Mouse (Mus musculus): ENCODE measurements around the gene Wdr53. TPM values are rescaled to one million over a fixed set of nuclear protein-coding genes. Genes with fewer than 3 reads are reported as not detected.

The Wdr53 gene
- polyA plus RNA-seq, 1 experiment from 2014 or later, result 19.7 TPM

DNA sequence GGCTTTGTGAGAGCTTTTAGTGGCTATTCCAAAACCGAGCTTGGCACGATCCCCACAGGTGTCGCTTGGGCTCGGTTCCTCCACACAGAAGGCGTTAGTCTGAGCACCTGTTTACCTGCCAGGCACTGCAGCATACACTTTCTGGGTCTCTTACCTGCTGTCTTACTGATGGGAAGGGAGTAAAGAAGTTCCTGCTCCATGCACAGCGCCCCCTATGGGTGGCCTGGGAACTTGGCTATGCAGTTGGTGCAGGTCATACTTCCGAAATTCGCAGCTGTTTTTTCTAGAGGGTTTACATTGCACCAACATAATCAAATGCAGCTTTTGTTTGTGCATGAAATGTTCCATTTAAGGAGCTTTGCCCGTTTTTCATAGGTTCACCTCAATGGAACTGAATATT lies 26.3 kb downstream of the Wdr53 start:
- H3K27ac ChIP-seq (ENCODE audit: low read length), result no peak overlapping the region
- no peak for ATAC-seq (ENCODE audit: insufficient number of reproducible peaks, insufficient read depth, low FRiP score, low read depth)
- H3K9ac ChIP-seq (replicated peaks; ENCODE audit: low read depth, low read length), result no peak overlapping the region
- H3K9me3 ChIP-seq (ENCODE audit: control insufficient read depth, low read depth, low read length), result no peaks in the 10 kb centered on the region
- H3K27me3 ChIP-seq (ENCODE audit: control insufficient read depth, insufficient read depth, low read length), result no peaks in the 10 kb centered on the region
- H3K4me3 ChIP-seq (ENCODE audit: low read depth, low read length), result no peak overlapping the region
- H3K4me1 ChIP-seq (ENCODE audit: control insufficient read depth, insufficient read depth, low read length), result no peaks in the 10 kb centered on the region
- 53% methylated on average over 9 of the region's 9 CpGs for WGBS
- H3K36me3 ChIP-seq (ENCODE audit: control insufficient read depth, insufficient read depth, low read length), result no peaks in the 10 kb centered on the region
- H3K4me2 ChIP-seq (replicated peaks; ENCODE audit: low read depth, low read length), result no peak overlapping the region

- 87% methylated on average over 6 of the region's 6 CpGs for WGBS
- Histone ChIP-seq H3K27ac (ENCODE audit: low read length) (no peak overlapping the region), H3K4me3 (ENCODE audit: low read depth, low read length) (no peak overlapping the region), H3K4me2 (replicated peaks; ENCODE audit: low read depth, low read length) (no peak overlapping the region), H3K27me3 (ENCODE audit: control insufficient read depth, insufficient read depth, low read length) (no peaks in the 10 kb centered on the region), H3K9ac (replicated peaks; ENCODE audit: low read depth, low read length) (no peak overlapping the region), H3K36me3 (ENCODE audit: control insufficient read depth, insufficient read depth, low read length) (peaks cover 4% of the 10 kb centered on the region; the same call in 1 of the 2 replicates), H3K4me1 (ENCODE audit: control insufficient read depth, insufficient read depth, low read length) (no peaks in the 10 kb centered on the region), H3K9me3 (ENCODE audit: control insufficient read depth, low read depth, low read length) (peaks cover 5% of the 10 kb centered on the region; the same call in 1 of the 2 replicates)
- no peak for ATAC-seq (ENCODE audit: insufficient number of reproducible peaks, insufficient read depth, low FRiP score, low read depth)
Measured at GRCm38 (mm10) chr16:32275041-32275440, 28.0 kb downstream of the Wdr53 start.

DNA sequence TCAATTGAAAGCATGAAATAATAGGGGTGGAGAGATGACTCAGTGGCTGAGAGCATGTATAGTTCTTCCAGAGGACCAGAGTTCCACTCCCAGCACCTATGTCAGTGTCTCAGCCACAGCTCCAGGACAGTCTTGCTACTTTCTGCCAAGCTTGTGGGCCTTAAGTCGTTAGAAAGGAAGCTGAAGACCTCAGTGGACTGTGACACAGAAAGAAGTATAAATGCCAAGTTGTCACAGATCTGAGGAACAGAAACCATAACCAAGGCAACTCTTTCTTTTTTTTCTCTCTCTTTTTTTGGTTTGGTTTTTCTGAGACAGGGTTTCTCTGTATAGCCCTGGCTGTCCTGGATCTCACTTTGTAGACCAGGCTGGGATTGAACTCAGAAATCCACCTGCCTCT lies 28.8 kb downstream of the Wdr53 start:
- H3K27ac ChIP-seq (ENCODE audit: low read length), result no peak overlapping the region
- H3K9ac ChIP-seq (replicated peaks; ENCODE audit: low read depth, low read length), result no peak overlapping the region
- 63% methylated on average over 1 of the region's 1 CpGs for WGBS
- H3K4me2 ChIP-seq (replicated peaks; ENCODE audit: low read depth, low read length), result no peak overlapping the region
- peaks cover 6% of the 10 kb centered on the region; the same call in 1 of the 2 replicates for H3K36me3 ChIP-seq (ENCODE audit: control insufficient read depth, insufficient read depth, low read length)
- no peak for ATAC-seq (ENCODE audit: insufficient number of reproducible peaks, insufficient read depth, low FRiP score, low read depth)
- H3K27me3 ChIP-seq (ENCODE audit: control insufficient read depth, insufficient read depth, low read length), result no peaks in the 10 kb centered on the region
- H3K4me1 ChIP-seq (ENCODE audit: control insufficient read depth, insufficient read depth, low read length), result no peaks in the 10 kb centered on the region
- H3K4me3 ChIP-seq (ENCODE audit: low read depth, low read length), result no peak overlapping the region
- H3K9me3 ChIP-seq (ENCODE audit: control insufficient read depth, low read depth, low read length), result peaks cover 8% of the 10 kb centered on the region; the same call in 1 of the 2 replicates

GRCm38 (mm10) chr16:32277308-32278256 lies 30.6 kb downstream of the Wdr53 start, which contains the start of gene Rnf168:
TSS of gene Rnf168 (plus strand) at chr16:32277459.
- peak; percentile 92 for ATAC-seq (ENCODE audit: insufficient number of reproducible peaks, insufficient read depth, low FRiP score, low read depth)
- H3K4me3 ChIP-seq (ENCODE audit: low read depth, low read length), result peak within 1 kb of the TSS; percentile 86
- H3K27ac ChIP-seq (ENCODE audit: low read length), result peak within 1 kb of the TSS; percentile 98
- H3K4me1 ChIP-seq (ENCODE audit: control insufficient read depth, insufficient read depth, low read length), result no peaks in the 10 kb centered on the region
- peaks cover 8% of the 10 kb centered on the region for H3K36me3 ChIP-seq (ENCODE audit: control insufficient read depth, insufficient read depth, low read length)
- H3K9me3 ChIP-seq (ENCODE audit: control insufficient read depth, low read depth, low read length), result peaks cover 8% of the 10 kb centered on the region; the same call in 1 of the 2 replicates
- peak within 1 kb of the TSS; percentile 92 for H3K9ac ChIP-seq (replicated peaks; ENCODE audit: low read depth, low read length)
- under 1% methylated on average over 75 of the region's 75 CpGs for WGBS
- H3K4me2 ChIP-seq (replicated peaks; ENCODE audit: low read depth, low read length), result peak within 1 kb of the TSS; percentile 58
- no peaks in the 10 kb centered on the region for H3K27me3 ChIP-seq (ENCODE audit: control insufficient read depth, insufficient read depth, low read length)

DNA sequence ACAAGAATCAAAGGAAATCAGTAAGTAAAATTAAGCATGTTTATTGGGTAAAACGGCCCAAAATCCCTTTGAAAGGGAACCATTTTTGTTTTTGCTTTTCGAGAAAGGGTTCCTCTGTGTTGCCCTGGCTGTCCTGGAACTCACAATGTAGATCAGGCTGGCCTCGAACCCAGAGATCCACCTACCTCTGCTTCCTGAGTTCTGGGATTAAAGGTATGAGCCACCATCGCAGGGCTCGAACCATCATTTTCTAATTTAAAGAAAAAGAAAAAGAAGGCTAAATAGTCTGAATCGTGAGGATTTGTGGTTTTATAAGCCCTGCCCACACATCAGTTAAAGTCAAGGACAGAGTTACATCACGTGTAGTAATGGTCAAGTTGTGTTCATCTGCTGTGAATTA lies 31.4 kb downstream of the Wdr53 start:
- ATAC-seq (ENCODE audit: insufficient number of reproducible peaks, insufficient read depth, low FRiP score, low read depth), result no peak
- Histone ChIP-seq H3K27ac (ENCODE audit: low read length) (peak overlapping the region; percentile 98; the same call in 1 of the 2 replicates), H3K9me3 (ENCODE audit: control insufficient read depth, low read depth, low read length) (peaks cover 8% of the 10 kb centered on the region; the same call in 1 of the 2 replicates), H3K36me3 (ENCODE audit: control insufficient read depth, insufficient read depth, low read length) (peaks cover 16% of the 10 kb centered on the region), H3K4me2 (replicated peaks; ENCODE audit: low read depth, low read length) (peak overlapping the region; percentile 58), H3K4me3 (ENCODE audit: low read depth, low read length) (peak overlapping the region; percentile 86), H3K4me1 (ENCODE audit: control insufficient read depth, insufficient read depth, low read length) (no peaks in the 10 kb centered on the region), H3K9ac (replicated peaks; ENCODE audit: low read depth, low read length) (peak overlapping the region; percentile 92), H3K27me3 (ENCODE audit: control insufficient read depth, insufficient read depth, low read length) (no peaks in the 10 kb centered on the region)
- 47% methylated on average over 7 of the region's 7 CpGs for WGBS

DNA sequence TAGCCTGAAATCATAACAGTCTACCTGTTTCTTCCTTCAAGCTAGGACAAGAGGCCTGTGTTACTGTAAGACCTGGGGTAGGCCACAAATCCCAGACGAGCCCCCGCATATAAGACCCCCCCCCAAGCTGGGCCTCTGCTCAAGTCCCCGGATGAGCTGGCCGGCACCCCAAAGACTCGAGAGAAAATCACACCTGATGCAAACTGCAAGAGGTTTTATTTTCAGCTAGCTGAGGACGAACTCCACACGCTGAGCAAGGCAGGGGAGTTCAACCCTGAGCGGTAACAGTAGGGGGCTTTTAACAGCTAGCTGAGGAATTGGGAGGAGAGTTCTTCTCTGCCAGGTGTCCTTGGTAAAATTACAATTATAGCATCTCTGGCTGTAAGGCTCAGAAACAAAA lies 33.2 kb downstream of the Wdr53 start:
- peak overlapping the region; percentile 18; the same call in 1 of the 2 replicates for H3K4me2 ChIP-seq (replicated peaks; ENCODE audit: low read depth, low read length)

DNA sequence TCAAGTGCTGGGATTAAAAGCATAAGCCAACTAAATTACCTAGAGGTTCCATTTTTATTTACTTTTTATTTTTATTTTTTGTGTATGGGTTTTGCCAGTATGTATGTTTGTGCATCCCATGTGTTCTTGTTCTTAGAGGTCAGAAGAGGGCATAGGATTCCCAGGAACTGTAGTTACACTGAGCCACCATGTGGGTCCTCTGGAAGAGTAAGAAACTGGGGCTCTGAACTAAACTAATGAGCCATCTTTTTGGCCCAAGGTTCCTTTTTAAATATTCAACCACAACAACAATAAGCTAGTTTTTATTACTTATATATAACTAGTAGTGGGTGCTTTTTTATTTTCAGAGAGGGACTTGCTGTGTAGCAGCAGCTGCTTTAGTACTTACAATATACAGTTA lies 35.6 kb downstream of the Wdr53 start:
- H3K36me3 ChIP-seq (ENCODE audit: control insufficient read depth, insufficient read depth, low read length), result peaks cover 46% of the 10 kb centered on the region

More for the DNA sequence above, 33.2 kb downstream of the Wdr53 start:
- 96% methylated on average over 8 of the region's 8 CpGs for WGBS
- no peak overlapping the region for H3K4me3 ChIP-seq (ENCODE audit: low read depth, low read length)
- H3K9me3 ChIP-seq (ENCODE audit: control insufficient read depth, low read depth, low read length), result peaks cover 8% of the 10 kb centered on the region; the same call in 1 of the 2 replicates
- ATAC-seq (ENCODE audit: insufficient number of reproducible peaks, insufficient read depth, low FRiP score, low read depth), result no peak
- H3K9ac ChIP-seq (replicated peaks; ENCODE audit: low read depth, low read length), result no peak overlapping the region
- H3K4me1 ChIP-seq (ENCODE audit: control insufficient read depth, insufficient read depth, low read length), result no peaks in the 10 kb centered on the region
- no peaks in the 10 kb centered on the region for H3K27me3 ChIP-seq (ENCODE audit: control insufficient read depth, insufficient read depth, low read length)
- no peak overlapping the region for H3K27ac ChIP-seq (ENCODE audit: low read length)
- H3K36me3 ChIP-seq (ENCODE audit: control insufficient read depth, insufficient read depth, low read length), result peaks cover 32% of the 10 kb centered on the region

DNA sequence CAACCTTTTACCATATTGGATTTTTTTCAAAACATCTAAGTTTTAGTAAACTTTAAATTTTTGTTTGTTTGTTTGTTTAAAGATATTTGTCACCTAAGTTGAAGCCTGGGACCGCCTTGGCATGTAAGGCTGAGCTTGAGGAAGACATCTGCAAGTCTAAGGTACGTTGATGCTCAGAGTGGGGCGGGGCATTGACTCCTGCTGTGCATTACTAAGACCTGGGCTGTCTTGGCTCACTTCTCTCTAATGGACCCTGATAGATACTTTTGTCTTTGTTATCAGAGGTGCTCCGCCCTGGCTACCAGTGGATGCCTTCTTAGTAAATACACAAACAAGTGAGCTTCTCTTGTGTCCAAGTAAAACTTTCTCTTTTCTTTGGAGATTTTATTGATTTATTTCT lies 44.8 kb downstream of the Wdr53 start:
- no peak overlapping the region for H3K4me3 ChIP-seq (ENCODE audit: low read depth, low read length)
- no peak overlapping the region for H3K4me2 ChIP-seq (replicated peaks; ENCODE audit: low read depth, low read length)
- no peaks in the 10 kb centered on the region for H3K4me1 ChIP-seq (ENCODE audit: control insufficient read depth, insufficient read depth, low read length)
- peaks cover 42% of the 10 kb centered on the region for H3K36me3 ChIP-seq (ENCODE audit: control insufficient read depth, insufficient read depth, low read length)
- no peaks in the 10 kb centered on the region for H3K9me3 ChIP-seq (ENCODE audit: control insufficient read depth, low read depth, low read length)
- H3K27ac ChIP-seq (ENCODE audit: low read length), result no peak overlapping the region
- no peak for ATAC-seq (ENCODE audit: insufficient number of reproducible peaks, insufficient read depth, low FRiP score, low read depth)
- H3K9ac ChIP-seq (replicated peaks; ENCODE audit: low read depth, low read length), result no peak overlapping the region
- WGBS, result 95% methylated on average over 4 of the region's 4 CpGs
- H3K27me3 ChIP-seq (ENCODE audit: control insufficient read depth, insufficient read depth, low read length), result no peaks in the 10 kb centered on the region

More for the DNA sequence above, 35.6 kb downstream of the Wdr53 start:
- H3K9me3 ChIP-seq (ENCODE audit: control insufficient read depth, low read depth, low read length), result peaks cover 8% of the 10 kb centered on the region; the same call in 1 of the 2 replicates
- H3K27ac ChIP-seq (ENCODE audit: low read length), result no peak overlapping the region
- H3K27me3 ChIP-seq (ENCODE audit: control insufficient read depth, insufficient read depth, low read length), result no peaks in the 10 kb centered on the region
- no peaks in the 10 kb centered on the region for H3K4me1 ChIP-seq (ENCODE audit: control insufficient read depth, insufficient read depth, low read length)
- H3K4me3 ChIP-seq (ENCODE audit: low read depth, low read length), result no peak overlapping the region
- H3K9ac ChIP-seq (replicated peaks; ENCODE audit: low read depth, low read length), result no peak overlapping the region
- no peak for ATAC-seq (ENCODE audit: insufficient number of reproducible peaks, insufficient read depth, low FRiP score, low read depth)
- H3K4me2 ChIP-seq (replicated peaks; ENCODE audit: low read depth, low read length), result no peak overlapping the region
